Comparison of ENCODE assay signal across 9 mouse cellular contexts in genomic region chr11:88159389-88159788, GRCm38 (mm10). TPM values are rescaled to one million over a fixed set of nuclear protein-coding genes. Genes with fewer than 3 reads are reported as not detected.
A peak's percentile ranks its signal among the peaks of the same experiment; 100 is the strongest.
DNase-seq lines count a peak whose midpoint lies in the region; ATAC-seq and TF ChIP-seq lines count a peak whose summit lies in the region.
"Had no signal": no experiment of that assay in that cellular context is flagged by ENCODE, and none has a peak within 500 bp of the region (broad histone marks: within the 10 kb centered on the region; RNA-seq: fewer than 3 reads in every experiment).

No protein-coding gene starts in this region.

- peaks cover 7% of the 10 kb centered on the region for H3K4me1 ChIP-seq in cortical plate, adult 2 months (ENCODE audit: control insufficient read depth, insufficient read depth, low read length)
- H3K4me1 ChIP-seq in heart, embryonic 15.5 days (replicated peaks) = peaks cover 76% of the 10 kb centered on the region
- peaks cover 5% of the 10 kb centered on the region; the same call in 1 of the 2 replicates for H3K4me1 ChIP-seq in lung, postnatal 0 days (ENCODE audit: insufficient read depth, low read depth, low read length)

- no peak overlapping the region for H3K4me3 ChIP-seq in cortical plate, adult 2 months (ENCODE audit: insufficient read depth, low read length)
- no peak overlapping the region for H3K4me3 ChIP-seq in heart, embryonic 15.5 days
- no peak overlapping the region for H3K4me3 ChIP-seq in lung, postnatal 0 days (ENCODE audit: low read depth, low read length)
- H3K4me3 ChIP-seq: liver, embryonic 12.5 days had no signal

- no peak for ATAC-seq in heart, embryonic 15.5 days (replicated peaks; ENCODE audit: insufficient number of reproducible peaks, insufficient read depth, low FRiP score, low read depth)
- no peak for ATAC-seq in lung, postnatal 0 days
- ATAC-seq: liver, embryonic 12.5 days had no signal

- TF ChIP-seq CTCF in cortical plate, adult 2 months (IDR thresholded peaks at IDR 0.05; ENCODE audit: extremely low read depth, insufficient read depth, low read length) = no peak
- TF ChIP-seq CTCF in lung, postnatal 0 days (IDR thresholded peaks at IDR 0.05) = no peak

- H3K9ac ChIP-seq in heart, embryonic 15.5 days = peak overlapping the region; percentile 18; the same call in 1 of the 2 replicates
- no peak overlapping the region for H3K9ac ChIP-seq in lung, postnatal 0 days (replicated peaks; ENCODE audit: low read depth)
- H3K9ac ChIP-seq: liver, embryonic 12.5 days had no signal

- TF ChIP-seq EP300 in lung, postnatal 0 days (IDR thresholded peaks at IDR 0.05) = no peak

- peak overlapping the region; percentile 35 for H3K4me2 ChIP-seq in heart, embryonic 15.5 days
- no peak overlapping the region for H3K4me2 ChIP-seq in lung, postnatal 0 days (replicated peaks; ENCODE audit: low read depth, low read length)
- H3K4me2 ChIP-seq: liver, embryonic 12.5 days had no signal

- 50% methylated on average over 11 of the region's 11 CpGs for WGBS in heart, embryonic 15.5 days
- 51% methylated on average over 11 of the region's 11 CpGs for WGBS in lung, postnatal 0 days

- 0 out of 2 replicates have a peak overlapping the region, but pooled peaks have one; percentile 26 for H3K27ac ChIP-seq in cortical plate, adult 2 months (ENCODE audit: insufficient read depth, low read length)
- H3K27ac ChIP-seq in heart, embryonic 15.5 days = peak overlapping the region; percentile 98
- peak overlapping the region; percentile 3; the same call in 1 of the 2 replicates for H3K27ac ChIP-seq in lung, postnatal 0 days (ENCODE audit: low read length)
- H3K27ac ChIP-seq: liver, embryonic 12.5 days had no signal

- intact Hi-C loops in left cerebral cortex, postnatal 14 days (cut with DNase I) = no loop called here

- no peaks in the 10 kb centered on the region for H3K9me3 ChIP-seq in heart, embryonic 15.5 days (replicated peaks)
- H3K9me3 ChIP-seq in lung, postnatal 0 days (ENCODE audit: low read length) = no peaks in the 10 kb centered on the region
- H3K9me3 ChIP-seq: liver, embryonic 12.5 days had no signal

- no peak for TF ChIP-seq POLR2A in cortical plate, adult 2 months (IDR thresholded peaks at IDR 0.05; ENCODE audit: extremely low read depth, insufficient read depth, low read length)

- H3K36me3 ChIP-seq in heart, embryonic 15.5 days = no peaks in the 10 kb centered on the region
- no peaks in the 10 kb centered on the region for H3K36me3 ChIP-seq in lung, postnatal 0 days (ENCODE audit: insufficient read depth, low read length)
- H3K36me3 ChIP-seq: liver, embryonic 12.5 days had no signal

- H3K27me3 ChIP-seq in heart, embryonic 15.5 days = no peaks in the 10 kb centered on the region
- no peaks in the 10 kb centered on the region for H3K27me3 ChIP-seq in lung, postnatal 0 days (replicated peaks; ENCODE audit: insufficient read depth, low read length)

- DNase-seq in heart, adult 11 months = peak; percentile 97
- no peak for DNase-seq in heart, postnatal 4 days
- DNase-seq in lung, postnatal 0 days (ENCODE audit: low spot score) = peak; percentile 58
- DNase-seq in ovary, adult 18-20 months (ENCODE audit: low spot score) = no peak
- no peak for DNase-seq in spleen, postnatal 4 days (ENCODE audit: low spot score in 2 of 2)
- DNase-seq in left cerebral cortex, postnatal 14 days (ENCODE audit: low spot score in 2 of 2) = no peak

RNA-seq across cellular contexts. Expression of gene Mrps23, which starts 44.8 kb away (rescaled TPM):
- 100 to 1,000 TPM; 204 to 207 TPM for total RNA-seq in heart, postnatal 4 days (2021)
- polyA plus RNA-seq in cortical plate, adult 2 months (2012; rRNA removed) = 68.8 and 69.7 TPM in 2 replicates
- polyA plus RNA-seq in heart, embryonic 15.5 days (2015; fragmentation: Nextera tagmentation; extraction: Ambion mirVana) = 80.7 and 93.9 TPM in 2 replicates
- 46.5 TPM in 2 replicates for polyA plus RNA-seq in lung, postnatal 0 days (2015; fragmentation: Nextera tagmentation; extraction: Ambion mirVana)
- total RNA-seq in left cerebral cortex, postnatal 14 days (2021) = 10 to 100 TPM; 68.6 to 75.4 TPM

Comparison
In these comparisons a context has a peak if more than half of its experiments do, and no peak if none do; other contexts are left out.
1. DNase-seq: peak in heart, adult 11 months (single experiment) and lung, postnatal 0 days (single experiment); none in heart, postnatal 4 days (single experiment), ovary, adult 18-20 months (single experiment), spleen, postnatal 4 days (0 of 2) and left cerebral cortex, postnatal 14 days (0 of 2).
2. H3K27ac ChIP-seq: peak in every context shown above with its lines; median percentile 98 in heart, embryonic 15.5 days; 26 in cortical plate, adult 2 months; 3 in lung, postnatal 0 days.